Mouse (Mus musculus): Measurements from ENCODE around the gene Rab19. TPM values are rescaled to one million over a fixed set of nuclear protein-coding genes. Genes with fewer than 3 reads are reported as not detected.
A peak's percentile ranks its signal among the peaks of the same experiment; 100 is the strongest.

Gene Rab19
- total and polyA plus RNA-seq, 2 experiments from 2014 or later, result 0.25 TPM; not detected in 1

DNA sequence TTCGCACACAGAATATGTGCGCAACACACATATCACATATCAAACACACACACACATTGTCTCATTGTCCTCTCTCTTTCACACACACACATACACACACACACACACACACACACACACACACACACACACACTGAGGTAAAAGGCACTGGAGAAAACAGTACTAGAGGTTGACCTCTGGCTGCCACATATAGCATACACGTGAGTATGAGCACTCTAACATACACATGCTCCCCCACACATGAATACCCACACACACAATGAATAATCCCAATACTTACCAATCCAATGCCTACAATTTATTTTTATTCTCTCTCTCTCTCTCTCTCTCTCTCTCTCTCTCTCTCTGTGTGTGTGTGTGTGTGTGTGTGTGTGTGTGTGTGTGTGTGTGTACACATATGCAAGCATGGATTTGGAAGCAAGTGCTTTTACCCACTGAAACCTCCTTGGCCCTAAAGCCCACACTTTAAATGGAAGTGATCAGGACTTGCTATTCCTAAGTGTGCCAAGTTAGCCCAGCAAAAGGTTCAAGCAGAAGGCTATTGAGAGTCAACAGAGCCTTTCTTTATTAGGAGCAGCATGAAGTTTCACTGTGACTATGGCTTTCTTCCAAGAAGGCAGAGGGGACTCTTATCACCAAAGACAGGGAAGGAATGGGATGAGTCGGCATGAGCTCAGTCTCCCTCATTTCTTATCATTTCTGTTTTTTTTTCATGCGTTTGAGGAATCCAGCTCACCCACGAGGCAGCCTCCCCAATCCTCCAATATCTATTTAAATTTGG lies 48.2 kb downstream of the Rab19 start:
- Histone ChIP-seq H3K4me1 (ENCODE audit: insufficient read depth, low read length) (no peaks in the 10 kb centered on the region), H3K36me3 (ENCODE audit: insufficient read depth, low read length) (no peaks in the 10 kb centered on the region), H3K27me3 (ENCODE audit: insufficient read depth, low read length) (no peaks in the 10 kb centered on the region), H3K9ac (replicated peaks; ENCODE audit: low read length, poor library complexity, severe bottlenecking) (no peak overlapping the region), H3K4me3 (ENCODE audit: low read depth, low read length) (no peak overlapping the region), H3K4me2 (ENCODE audit: low read depth, low read length, poor library complexity, severe bottlenecking) (no peak overlapping the region), H3K9me3 (ENCODE audit: low read length) (no peaks in the 10 kb centered on the region), H3K27ac (ENCODE audit: low read depth, low read length) (no peak overlapping the region)
- DNase-seq (ENCODE audit: low spot score) (peak; percentile 30), ATAC-seq (ENCODE audit: low FRiP score) (no peak)
- WGBS, result 77% methylated on average over 6 of the region's 6 CpGs
- no peak for TF ChIP-seq CTCF (IDR thresholded peaks at IDR 0.05)

DNA sequence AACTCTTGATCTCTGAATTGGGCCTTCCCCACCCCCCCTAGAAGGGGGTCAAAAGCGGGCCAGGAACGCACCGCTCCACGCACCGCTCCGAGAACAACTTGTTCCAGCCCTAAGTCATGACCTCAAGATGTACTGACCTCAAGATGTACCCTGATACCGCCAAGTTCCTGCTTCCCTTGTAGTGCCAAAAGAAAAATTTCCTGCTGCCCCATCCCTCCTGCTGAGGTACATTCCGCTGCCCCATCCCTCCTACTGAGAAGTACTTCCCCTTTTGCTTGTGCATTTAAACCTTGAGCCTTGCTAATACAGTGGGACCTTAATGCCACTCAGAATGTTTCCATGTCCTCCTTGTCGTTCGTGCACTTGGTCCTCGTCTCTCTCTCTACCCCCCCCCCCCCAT lies 49.7 kb downstream of the Rab19 start:
- TF ChIP-seq CTCF (IDR thresholded peaks at IDR 0.05), result no peak
- no peak overlapping the region for H3K4me2 ChIP-seq (ENCODE audit: low read depth, low read length, poor library complexity, severe bottlenecking)
- H3K27ac ChIP-seq (ENCODE audit: low read depth, low read length), result no peak overlapping the region
- 84% methylated on average over 11 of the region's 11 CpGs for WGBS
- no peak for ATAC-seq (ENCODE audit: low FRiP score)
- no peaks in the 10 kb centered on the region for H3K9me3 ChIP-seq (ENCODE audit: low read length)
- H3K4me3 ChIP-seq (ENCODE audit: low read depth, low read length), result no peak overlapping the region
- no peaks in the 10 kb centered on the region for H3K27me3 ChIP-seq (ENCODE audit: insufficient read depth, low read length)
- H3K4me1 ChIP-seq (ENCODE audit: insufficient read depth, low read length), result no peaks in the 10 kb centered on the region
- no peak for DNase-seq (ENCODE audit: low spot score)
- H3K9ac ChIP-seq (replicated peaks; ENCODE audit: low read length, poor library complexity, severe bottlenecking), result no peak overlapping the region
- H3K36me3 ChIP-seq (ENCODE audit: insufficient read depth, low read length), result no peaks in the 10 kb centered on the region

GRCm38 (mm10) chr6:39433174-39433573 lies 52.2 kb downstream of the Rab19 start:
- WGBS, result 84% methylated on average over 4 of the region's 4 CpGs
- Histone ChIP-seq H3K27me3 (ENCODE audit: insufficient read depth, low read length) (no peaks in the 10 kb centered on the region), H3K4me1 (ENCODE audit: insufficient read depth, low read length) (no peaks in the 10 kb centered on the region), H3K27ac (ENCODE audit: low read depth, low read length) (no peak overlapping the region), H3K9ac (replicated peaks; ENCODE audit: low read length, poor library complexity, severe bottlenecking) (no peak overlapping the region), H3K36me3 (ENCODE audit: insufficient read depth, low read length) (no peaks in the 10 kb centered on the region), H3K9me3 (ENCODE audit: low read length) (no peaks in the 10 kb centered on the region), H3K4me2 (ENCODE audit: low read depth, low read length, poor library complexity, severe bottlenecking) (no peak overlapping the region), H3K4me3 (ENCODE audit: low read depth, low read length) (no peak overlapping the region)
- ATAC-seq (ENCODE audit: low FRiP score) (no peak), DNase-seq (ENCODE audit: low spot score) (no peak)
- no peak for TF ChIP-seq CTCF (IDR thresholded peaks at IDR 0.05)

- ATAC-seq (ENCODE audit: low FRiP score), result no peak
- no peak for DNase-seq (ENCODE audit: low spot score)
- no peaks in the 10 kb centered on the region for H3K4me1 ChIP-seq (ENCODE audit: insufficient read depth, low read length)
- TF ChIP-seq CTCF (IDR thresholded peaks at IDR 0.05), result no peak
- H3K4me3 ChIP-seq (ENCODE audit: low read depth, low read length), result no peak overlapping the region
- H3K4me2 ChIP-seq (ENCODE audit: low read depth, low read length, poor library complexity, severe bottlenecking), result no peak overlapping the region
- H3K9ac ChIP-seq (replicated peaks; ENCODE audit: low read length, poor library complexity, severe bottlenecking), result no peak overlapping the region
- no peaks in the 10 kb centered on the region for H3K27me3 ChIP-seq (ENCODE audit: insufficient read depth, low read length)
- no peaks in the 10 kb centered on the region for H3K9me3 ChIP-seq (ENCODE audit: low read length)
- H3K27ac ChIP-seq (ENCODE audit: low read depth, low read length), result no peak overlapping the region
- H3K36me3 ChIP-seq (ENCODE audit: insufficient read depth, low read length), result no peaks in the 10 kb centered on the region
Measured at GRCm38 (mm10) chr6:39433701-39434100, 52.7 kb downstream of the Rab19 start.

DNA sequence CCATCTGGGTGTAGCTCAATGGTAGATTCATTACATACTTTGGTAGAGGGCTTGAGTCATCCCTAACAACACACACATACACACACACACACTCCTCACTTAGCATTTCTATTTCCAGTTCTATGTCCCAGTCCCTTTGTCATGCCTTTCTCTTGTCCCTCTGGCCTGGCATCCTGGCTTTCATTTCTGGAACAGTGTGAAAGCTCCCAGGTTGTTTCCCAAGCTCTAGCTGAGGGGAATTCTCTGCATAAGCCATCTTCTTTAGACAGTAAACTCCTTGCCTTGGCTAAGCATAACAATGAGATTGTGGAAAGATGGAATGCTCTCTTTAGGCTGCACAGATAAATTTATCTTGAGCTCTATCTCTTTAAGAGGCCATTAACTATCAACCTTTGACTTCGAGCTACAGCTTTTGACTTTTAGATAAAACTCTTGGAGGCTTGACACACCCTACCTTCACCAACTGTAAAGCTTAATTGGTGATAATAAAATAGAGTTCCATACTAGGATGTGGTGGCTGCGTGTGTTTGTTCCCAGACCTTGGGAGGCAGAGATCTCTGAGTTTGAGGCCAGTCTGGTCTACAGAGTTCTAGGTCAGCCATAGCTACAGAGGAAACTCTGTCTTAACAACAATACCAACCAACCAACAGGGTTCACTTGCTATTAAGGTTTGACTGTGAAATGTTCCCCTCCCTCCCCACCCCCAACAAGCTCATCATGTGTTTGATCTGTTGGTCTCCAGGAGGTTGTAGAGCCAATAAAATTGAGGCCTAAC lies 53.3 kb downstream of the Rab19 start:
- Histone ChIP-seq H3K27ac (ENCODE audit: low read depth, low read length) (no peak overlapping the region), H3K36me3 (ENCODE audit: insufficient read depth, low read length) (no peaks in the 10 kb centered on the region), H3K4me3 (ENCODE audit: low read depth, low read length) (no peak overlapping the region), H3K27me3 (ENCODE audit: insufficient read depth, low read length) (no peaks in the 10 kb centered on the region), H3K4me2 (ENCODE audit: low read depth, low read length, poor library complexity, severe bottlenecking) (no peak overlapping the region), H3K4me1 (ENCODE audit: insufficient read depth, low read length) (no peaks in the 10 kb centered on the region), H3K9me3 (ENCODE audit: low read length) (no peaks in the 10 kb centered on the region), H3K9ac (replicated peaks; ENCODE audit: low read length, poor library complexity, severe bottlenecking) (no peak overlapping the region)
- no peak for ATAC-seq (ENCODE audit: low FRiP score)
- WGBS, result 95% methylated on average over 2 of the region's 2 CpGs
- no peak for TF ChIP-seq CTCF (IDR thresholded peaks at IDR 0.05)
- no peak for DNase-seq (ENCODE audit: low spot score)

GRCm38 (mm10) chr6:39434886-39435492 lies 54.0 kb downstream of the Rab19 start:
- H3K36me3 ChIP-seq (ENCODE audit: insufficient read depth, low read length), result no peaks in the 10 kb centered on the region
- WGBS, result 18% methylated on average over 2 of the region's 2 CpGs
- ATAC-seq (ENCODE audit: low FRiP score), result no peak

More at GRCm38 (mm10) chr6:39434886-39435492, 54.0 kb downstream of the Rab19 start:
- Histone ChIP-seq H3K4me1 (ENCODE audit: insufficient read depth, low read length) (no peaks in the 10 kb centered on the region), H3K9me3 (ENCODE audit: low read length) (no peaks in the 10 kb centered on the region), H3K4me3 (ENCODE audit: low read depth, low read length) (no peak overlapping the region), H3K4me2 (ENCODE audit: low read depth, low read length, poor library complexity, severe bottlenecking) (no peak overlapping the region), H3K9ac (replicated peaks; ENCODE audit: low read length, poor library complexity, severe bottlenecking) (no peak overlapping the region), H3K27me3 (ENCODE audit: insufficient read depth, low read length) (no peaks in the 10 kb centered on the region), H3K27ac (ENCODE audit: low read depth, low read length) (no peak overlapping the region)
- no peak for TF ChIP-seq CTCF (IDR thresholded peaks at IDR 0.05)
- peak; percentile 25 for DNase-seq (ENCODE audit: low spot score)

Data from midbrain, postnatal 0 days (tissue).